ENCODE assay signal across 8 mouse cellular contexts in genomic region chr16:74411021-74411420, GRCm38 (mm10). TPM values are rescaled to one million over a fixed set of nuclear protein-coding genes. Genes with fewer than 3 reads are reported as not detected.
DNase-seq lines count a peak whose midpoint lies in the region; ATAC-seq and TF ChIP-seq lines count a peak whose summit lies in the region.

No protein-coding gene starts in this region.

- no peaks in the 10 kb centered on the region for H3K36me3 ChIP-seq in spleen, adult 2 months (ENCODE audit: control insufficient read depth, insufficient read depth, low read length)
- no peaks in the 10 kb centered on the region for H3K36me3 ChIP-seq in liver, embryonic 14.5 days (replicated peaks; ENCODE audit: control insufficient read depth, insufficient read depth, low read depth)
- H3K36me3 ChIP-seq in stomach, embryonic 15.5 days, result no peaks in the 10 kb centered on the region

- peak overlapping the region; percentile 17; the same call in 1 of the 2 replicates for H3K4me3 ChIP-seq in spleen, adult 2 months (ENCODE audit: extremely low read depth, insufficient read depth, insufficient read length)
- peak overlapping the region; percentile 28 to 37 for H3K4me3 ChIP-seq in liver, embryonic 14.5 days (ENCODE audit: insufficient read depth in 1 of 2, low read depth in 2 of 2, low read length in 2 of 2)
- peak overlapping the region; percentile 52 for H3K4me3 ChIP-seq in stomach, embryonic 15.5 days (replicated peaks)

- H3K4me2 ChIP-seq in liver, embryonic 14.5 days (ENCODE audit: low read depth), result peak overlapping the region; percentile 36
- H3K4me2 ChIP-seq in stomach, embryonic 15.5 days, result peak overlapping the region; percentile 90

- no peaks in the 10 kb centered on the region for H3K27me3 ChIP-seq in spleen, adult 2 months (ENCODE audit: control insufficient read depth, insufficient read depth, low read length)
- H3K27me3 ChIP-seq in liver, embryonic 14.5 days (ENCODE audit: control insufficient read depth, insufficient read depth, low read length), result peaks cover 19% of the 10 kb centered on the region
- no peaks in the 10 kb centered on the region for H3K27me3 ChIP-seq in stomach, embryonic 15.5 days (replicated peaks)

- no peak overlapping the region for H3K9ac ChIP-seq in liver, embryonic 14.5 days (replicated peaks)
- peak overlapping the region; percentile 41 for H3K9ac ChIP-seq in stomach, embryonic 15.5 days

- no peak for ATAC-seq in liver, embryonic 14.5 days (ENCODE audit: insufficient read depth)
- no peak for ATAC-seq in stomach, embryonic 15.5 days (ENCODE audit: insufficient read depth, low FRiP score, low read depth)

- no peak overlapping the region; the same call in 1 of the 2 replicates for H3K27ac ChIP-seq in spleen, adult 2 months (ENCODE audit: insufficient read depth, low read length)
- no peak overlapping the region for H3K27ac ChIP-seq in liver, embryonic 14.5 days
- H3K27ac ChIP-seq in stomach, embryonic 15.5 days, result peak overlapping the region; percentile 73

- no peak for TF ChIP-seq POLR2A in spleen, adult 2 months (IDR thresholded peaks at IDR 0.05; ENCODE audit: low read depth, low read length)

- WGBS in spleen, adult 2 months, result 5% methylated on average over 16 of the region's 16 CpGs
- WGBS in liver, embryonic 14.5 days (ENCODE audit: insufficient replicate concordance), result 0% methylated on average over 16 of the region's 16 CpGs
- under 1% methylated on average over 16 of the region's 16 CpGs for WGBS in stomach, embryonic 15.5 days

- DNase-seq in cerebellum, postnatal 10 days, result peak; percentile 46 to 54
- DNase-seq in cerebellum, adult 9-11 months, result no peak
- no peak for DNase-seq in spleen, adult 2 months (ENCODE audit: low read depth in 1 of 2, low spot score in 2 of 2)
- no peak for DNase-seq in spleen, adult 18-20 months
- no peak for DNase-seq in liver, embryonic 14.5 days (ENCODE audit: low read depth in 3 of 3, low spot score in 3 of 3)
- DNase-seq in B cell, adult 2 months, result no peak
- no peak for DNase-seq in spleen, postnatal 10 days (ENCODE audit: low spot score in 2 of 2)

- no peak for TF ChIP-seq EP300 in liver, embryonic 14.5 days (IDR thresholded peaks at IDR 0.05; ENCODE audit: low read depth)

- no peaks in the 10 kb centered on the region for H3K4me1 ChIP-seq in spleen, adult 2 months (ENCODE audit: control insufficient read depth, insufficient read depth, insufficient read length)
- no peaks in the 10 kb centered on the region for H3K4me1 ChIP-seq in liver, embryonic 14.5 days (replicated peaks; ENCODE audit: control insufficient read depth in 2 of 2, insufficient read depth in 2 of 2, low read length in 1 of 2)
- H3K4me1 ChIP-seq in stomach, embryonic 15.5 days, result peaks cover 3% of the 10 kb centered on the region; the same call in 1 of the 2 replicates

- H3K9me3 ChIP-seq in liver, embryonic 14.5 days (ENCODE audit: control insufficient read depth, low read length), result no peaks in the 10 kb centered on the region
- H3K9me3 ChIP-seq in stomach, embryonic 15.5 days, result no peaks in the 10 kb centered on the region

- no peak for TF ChIP-seq CTCF in spleen, adult 2 months (IDR thresholded peaks at IDR 0.05; ENCODE audit: extremely low read depth, insufficient read depth, insufficient read length, insufficient replicate concordance)
- TF ChIP-seq CTCF in liver, embryonic 14.5 days (IDR thresholded peaks at IDR 0.05; ENCODE audit: low read depth), result no peak

RNA-seq across cellular contexts. Expression of gene Robo2, which starts 0.6 kb away (rescaled TPM):
- 5.2 and 6.2 TPM in 2 replicates for polyA plus RNA-seq in spleen, adult 2 months (2012; rRNA removed)
- polyA plus RNA-seq in liver, embryonic 14.5 days (2012; rRNA removed), result 1.8 and 3.4 TPM in 2 replicates
- 2.5 and 3.3 TPM in 2 replicates for polyA plus RNA-seq in liver, embryonic 14.5 days (2014; fragmentation: Nextera tagmentation; extraction: Ambion mirVana)
- polyA plus RNA-seq in stomach, embryonic 15.5 days (2015; fragmentation: Nextera tagmentation; extraction: Ambion mirVana), result 22.6 and 31.1 TPM in 2 replicates

Comparison
In these comparisons a context has a peak if more than half of its experiments do, and no peak if none do; other contexts are left out.
1. DNase-seq: peak in cerebellum, postnatal 10 days (2 of 2); none in cerebellum, adult 9-11 months (single experiment), spleen, adult 2 months (0 of 2), spleen, adult 18-20 months (0 of 2), liver, embryonic 14.5 days (0 of 3), B cell, adult 2 months (0 of 2) and spleen, postnatal 10 days (0 of 2).
2. Peak in every context shown above with its lines, with median percentiles within 50 percentile points of each other: H3K4me3 ChIP-seq.